Mouse (Mus musculus) MEL (cell line): ENCODE results near the gene Klhl36. TPM values are rescaled to one million over a fixed set of nuclear protein-coding genes. Genes with fewer than 3 reads are reported as not detected.

ENCODE experiments used
- DNase-seq: peaks from one replicate; pipeline ENCODE4 v3.0.0; 2011; ENCODE audit warnings: low read depth, low spot score
- H3K27ac ChIP-seq: 2 replicates; pipeline ENCODE4 v1.5.1; 2012; ENCODE audit warnings: low read depth, mild to moderate bottlenecking, control low read depth, low read length, moderate library complexity; ENCODE audit not compliant: control insufficient read depth
- H3K27me3 ChIP-seq, 2 experiments: fragments of 150-350 bp in 1 of 2; sonication (generic) in 1 of 2; 2 replicates each; pipeline ENCODE4 v1.6.1; 2012; ENCODE audit warnings: low read length in 2 of 2, mild to moderate bottlenecking in 2 of 2, improper control_type of control experiment in 1 of 2, moderate library complexity in 1 of 2; ENCODE audit not compliant: insufficient read depth in 2 of 2, control insufficient read depth in 1 of 2
- H3K36me3 ChIP-seq, 2 experiments: 2 replicates each; pipeline ENCODE4 v1.6.1; 2012 to 2014; ENCODE audit warnings: low read length in 2 of 2, improper control_type of control experiment in 1 of 2, inconsistent platforms in 1 of 2, mild to moderate bottlenecking in 1 of 2; ENCODE audit not compliant: insufficient read depth in 2 of 2, control insufficient read depth in 1 of 2
- H3K4me1 ChIP-seq, 2 experiments: fragments of 150-350 bp in 1 of 2; sonication (generic) in 1 of 2; 2 replicates each; pipeline ENCODE4 v1.6.1; 2012; ENCODE audit warnings: low read length in 2 of 2, improper control_type of control experiment in 1 of 2, mild to moderate bottlenecking in 1 of 2; ENCODE audit not compliant: insufficient read depth in 2 of 2, control insufficient read depth in 1 of 2
- H3K4me3 ChIP-seq, 2 experiments: fragments of 150-350 bp in 1 of 2; sonication (generic) in 1 of 2; 2 replicates each; pipeline ENCODE4 v1.5.1; 2012; ENCODE audit warnings: low read depth in 2 of 2, low read length in 2 of 2, mild to moderate bottlenecking in 2 of 2, moderate library complexity in 2 of 2, control low read depth in 1 of 2, improper control_type of control experiment in 1 of 2; ENCODE audit not compliant: control insufficient read depth in 1 of 2, insufficient read depth in 1 of 2
- H3K79me2 ChIP-seq: 2 replicates; pipeline ENCODE4 v1.6.1; 2012; ENCODE audit warnings: mild to moderate bottlenecking, low read length, moderate library complexity; ENCODE audit not compliant: control insufficient read depth, poor library complexity, insufficient read depth
- H3K9ac ChIP-seq: 2 replicates; pipeline ENCODE4 v1.6.1; 2012; ENCODE audit warnings: low read depth, mild to moderate bottlenecking, control low read depth, low read length, moderate library complexity; ENCODE audit not compliant: control insufficient read depth, poor library complexity, severe bottlenecking
- H3K9me3 ChIP-seq: fragments of 150-350 bp; sonication (generic); replicated peaks from 2 replicates; pipeline ENCODE4 v1.6.1; 2012; ENCODE audit warnings: mild to moderate bottlenecking, low read length, improper control_type of control experiment, moderate library complexity; ENCODE audit not compliant: insufficient read depth
- BHLHE40 ChIP-seq: IDR thresholded peaks from 2 replicates; pipeline ENCODE4 v1.6.1; 2012; ENCODE audit warnings: low read depth, mild to moderate bottlenecking, inconsistent platforms, low read length, improper control_type of control experiment, borderline replicate concordance
- CHD1 ChIP-seq: IDR thresholded peaks from 2 replicates; pipeline ENCODE4 v1.6.1; 2012; ENCODE audit warnings: low read depth, mild to moderate bottlenecking, inconsistent platforms, low read length, improper control_type of control experiment
- CHD2 ChIP-seq: IDR thresholded peaks from 2 replicates; pipeline ENCODE4 v1.6.1; 2011; ENCODE audit warnings: low read length, improper control_type of control experiment
- CTCF ChIP-seq, 3 experiments: IDR thresholded peaks in 2 of 3; conservative IDR thresholded peaks in 1 of 3; 2 replicates each; pipeline ENCODE4 v1.5.1; 2011 to 2012; ENCODE audit warnings: low read length in 3 of 3, low read depth in 2 of 3, mild to moderate bottlenecking in 2 of 3, improper control_type of control experiment in 1 of 3, inconsistent platforms in 1 of 3, mixed read lengths in 1 of 3, moderate library complexity in 1 of 3; ENCODE audit not compliant: control insufficient read depth in 1 of 3, insufficient read depth in 1 of 3, poor library complexity in 1 of 3, severe bottlenecking in 1 of 3
- ELF1 ChIP-seq: IDR thresholded peaks from 2 replicates; pipeline ENCODE4 v1.6.1; 2014; ENCODE audit warnings: low read depth, mild to moderate bottlenecking, inconsistent platforms, low read length, improper control_type of control experiment, moderate library complexity
- EP300 ChIP-seq, 2 experiments: IDR thresholded peaks; 2 replicates each; pipeline ENCODE4 v1.6.1; 2011; ENCODE audit warnings: improper control_type of control experiment in 2 of 2, low read length in 2 of 2, low read depth in 1 of 2, mild to moderate bottlenecking in 1 of 2
- GABPA ChIP-seq: IDR thresholded peaks from 2 replicates; pipeline ENCODE4 v1.6.1; 2012; ENCODE audit warnings: low read depth, mild to moderate bottlenecking, inconsistent platforms, low read length, improper control_type of control experiment, moderate library complexity
- HCFC1 ChIP-seq: IDR thresholded peaks from 2 replicates; pipeline ENCODE4 v1.6.1; 2012; ENCODE audit warnings: low read depth, mild to moderate bottlenecking, inconsistent platforms, low read length, improper control_type of control experiment, moderate library complexity
- MAFK ChIP-seq: IDR thresholded peaks from 2 replicates; pipeline ENCODE4 v1.6.1; 2011; ENCODE audit warnings: low read depth, mild to moderate bottlenecking, low read length, improper control_type of control experiment, borderline replicate concordance
- MAX ChIP-seq: IDR thresholded peaks from 2 replicates; pipeline ENCODE4 v1.6.1; 2011; ENCODE audit warnings: low read length, improper control_type of control experiment
- MEF2A ChIP-seq: IDR thresholded peaks from 2 replicates; pipeline ENCODE4 v1.6.1; 2014; ENCODE audit warnings: low read depth, mild to moderate bottlenecking, inconsistent platforms, low read length, improper control_type of control experiment; ENCODE audit not compliant: poor library complexity, insufficient replicate concordance, severe bottlenecking; ENCODE audit errors: extremely low read depth
- MYB ChIP-seq: IDR thresholded peaks from 2 replicates; pipeline ENCODE4 v1.6.1; 2011; ENCODE audit warnings: mild to moderate bottlenecking, low read depth, low read length, improper control_type of control experiment
- NELFE ChIP-seq: IDR thresholded peaks from 2 replicates; pipeline ENCODE4 v1.6.1; 2011; ENCODE audit warnings: low read depth, low read length, improper control_type of control experiment
- NRF1 ChIP-seq: IDR thresholded peaks from 2 replicates; pipeline ENCODE4 v1.6.1; 2014; ENCODE audit warnings: low read depth, mild to moderate bottlenecking, inconsistent platforms, low read length, improper control_type of control experiment, moderate library complexity; ENCODE audit not compliant: poor library complexity, insufficient read depth, severe bottlenecking
- POLR2AphosphoS5 ChIP-seq: IDR thresholded peaks from 2 replicates; pipeline ENCODE4 v1.6.1; 2012; ENCODE audit warnings: low read depth, borderline replicate concordance, mild to moderate bottlenecking, inconsistent platforms, low read length, moderate library complexity, mixed read lengths
- RAD21 ChIP-seq: IDR thresholded peaks from 2 replicates; pipeline ENCODE4 v1.6.1; 2011; ENCODE audit warnings: mild to moderate bottlenecking, low read depth, low read length, improper control_type of control experiment
- TAL1 ChIP-seq: IDR thresholded peaks from 2 replicates; pipeline ENCODE4 v1.6.1; 2012; ENCODE audit warnings: mild to moderate bottlenecking, inconsistent platforms, low read length, moderate library complexity, mixed read lengths
- TCF12 ChIP-seq: IDR thresholded peaks from 2 replicates; pipeline ENCODE4 v1.6.1; 2014; ENCODE audit warnings: low read depth, mild to moderate bottlenecking, inconsistent platforms, low read length, improper control_type of control experiment, moderate library complexity
- UBTF ChIP-seq: IDR thresholded peaks from 2 replicates; pipeline ENCODE4 v1.6.1; 2012; ENCODE audit warnings: low read depth, mild to moderate bottlenecking, inconsistent platforms, low read length, improper control_type of control experiment, moderate library complexity, borderline replicate concordance; ENCODE audit not compliant: insufficient read depth
- USF1 ChIP-seq: IDR thresholded peaks from 2 replicates; pipeline ENCODE4 v1.6.1; 2014; ENCODE audit warnings: low read depth, mild to moderate bottlenecking, inconsistent platforms, low read length, improper control_type of control experiment, moderate library complexity
- USF2 ChIP-seq, 2 experiments: IDR thresholded peaks; 2 replicates each; pipeline ENCODE4 v1.6.1; 2011 to 2012; ENCODE audit warnings: improper control_type of control experiment in 2 of 2, low read length in 2 of 2, borderline replicate concordance in 1 of 2, inconsistent platforms in 1 of 2, low read depth in 1 of 2, mild to moderate bottlenecking in 1 of 2; ENCODE audit not compliant: insufficient read depth in 1 of 2
- ZC3H11A ChIP-seq: IDR thresholded peaks from 2 replicates; pipeline ENCODE4 v1.6.1; 2012; ENCODE audit warnings: low read depth, mild to moderate bottlenecking, inconsistent platforms, low read length, improper control_type of control experiment
- polyA plus RNA-seq, 2 experiments: library from polyadenylated mRNA; stranded (reverse) in 1 of 2; unstranded in 1 of 2; fragments of >175 nt in 1 of 2; fragments of >200 nt in 1 of 2; gene quantifications; 2 replicates each; pipeline versions ENCODE4 v1.2.1 to v1.2.4; 2012; ENCODE audit warnings: low replicate concordance in 2 of 2, low read depth in 1 of 2; ENCODE audit not compliant: insufficient read length in 2 of 2, insufficient read depth in 1 of 2, missing spikeins in 1 of 2
- total RNA-seq: library from RNA; depleted of rRNA; stranded (reverse); fragments of 300-350 nt; gene quantifications from 2 replicates; pipeline ENCODE4 v1.2.3, GENCODE M21; 2012

Klhl36 gene
- total and polyA plus RNA-seq, 3 experiments, result 4.6 to 6.6 TPM; not detected in 1

- H3K79me2 ChIP-seq, result no peaks in the 10 kb centered on the region
- no peaks in the 10 kb centered on the region for H3K9me3 ChIP-seq
- no peak overlapping the region for H3K27ac ChIP-seq
- TF ChIP-seq RAD21, result no peak
- TF ChIP-seq GABPA, result no peak
- TF ChIP-seq CTCF (IDR thresholded peaks at IDR 0.05 in 2 of 3, conservative IDR thresholded peaks at IDR 0.05 in 1 of 3; ENCODE audit: control insufficient read depth in 1 of 3, insufficient read depth in 1 of 3, low read depth in 2 of 3, low read length in 3 of 3, poor library complexity in 1 of 3, severe bottlenecking in 1 of 3), result peak in 1 of 3 experiments; percentile 9; a peak in 1 of 6 replicates
- no peak for TF ChIP-seq CHD1
- no peak for TF ChIP-seq ZC3H11A
- no peaks in the 10 kb centered on the region for H3K27me3 ChIP-seq
- peaks cover 0 to 17% of the 10 kb centered on the region in 2 experiments; a peak in 2 of 4 replicates for H3K4me1 ChIP-seq
- H3K9ac ChIP-seq, result no peak overlapping the region
- H3K36me3 ChIP-seq, result peaks cover 0 to 4% of the 10 kb centered on the region in 2 experiments; a peak in 2 of 4 replicates
- DNase-seq, result no peak
- H3K4me3 ChIP-seq, result no peak overlapping the region
Observed at GRCm38 (mm10) chr8:119855656-119856055, 6.4 kb upstream of the Klhl36 start.

DNA sequence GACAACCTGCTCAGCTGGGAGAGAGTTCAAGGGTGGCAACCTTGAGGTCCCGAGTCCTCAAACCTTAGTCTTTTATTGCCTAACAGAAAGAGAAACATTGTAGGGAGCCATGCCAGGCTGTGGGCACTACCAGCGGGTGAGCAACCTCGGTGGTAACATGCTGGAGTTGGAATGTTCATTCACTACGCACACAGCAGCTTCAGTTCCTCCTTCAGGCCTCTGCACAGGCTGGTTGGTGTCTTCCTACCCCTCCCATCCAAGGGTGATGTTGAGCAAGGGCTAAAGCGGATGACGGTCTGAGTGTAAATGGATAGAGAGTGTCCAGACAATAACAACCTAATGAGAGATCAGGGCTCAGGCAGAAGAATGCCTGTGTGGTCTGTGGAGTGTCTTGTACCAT is 4.3 kb upstream of the Klhl36 start:
- H3K27me3 ChIP-seq, result no peaks in the 10 kb centered on the region
- H3K4me1 ChIP-seq, result peaks cover 2 to 19% of the 10 kb centered on the region in 2 experiments
- peaks cover 0 to 4% of the 10 kb centered on the region in 2 experiments; a peak in 2 of 4 replicates for H3K36me3 ChIP-seq
- no peak for DNase-seq
- H3K27ac ChIP-seq, result no peak overlapping the region
- no peak overlapping the region for H3K9ac ChIP-seq
- H3K4me3 ChIP-seq, result no peak overlapping the region
- no peaks in the 10 kb centered on the region; the same call in 1 of the 2 replicates for H3K79me2 ChIP-seq
- no peaks in the 10 kb centered on the region for H3K9me3 ChIP-seq
- no peak for TF ChIP-seq USF2 (IDR thresholded peaks at IDR 0.05; ENCODE audit: borderline replicate concordance in 1 of 2, insufficient read depth in 1 of 2, low read depth in 1 of 2, low read length in 2 of 2)
- no peak for TF ChIP-seq MEF2A
- TF ChIP-seq USF1, result no peak
- no peak for TF ChIP-seq MYB
- no peak for TF ChIP-seq CHD2
- no peak for TF ChIP-seq TCF12
- no peak for TF ChIP-seq BHLHE40
- TF ChIP-seq GABPA, result no peak
- no peak for TF ChIP-seq UBTF
- TF ChIP-seq ELF1, result no peak
- TF ChIP-seq, all 39 proteins: peak for 0

GRCm38 (mm10) chr8:119862390-119862734 is 296 bp downstream of the Klhl36 start:
- Histone ChIP-seq H3K4me3 (peak overlapping the region; percentile 67 to 94), H3K79me2 (no peaks in the 10 kb centered on the region; the same call in 1 of the 2 replicates)
- no peak for TF ChIP-seq POLR2AphosphoS5
- no peak for TF ChIP-seq NRF1
- TF ChIP-seq HCFC1, result no peak
- no peak for TF ChIP-seq NELFE
- no peak for TF ChIP-seq TAL1
- TF ChIP-seq MAFK, result no peak
- no peak for TF ChIP-seq EP300 (IDR thresholded peaks at IDR 0.05; ENCODE audit: low read depth in 1 of 2, low read length in 2 of 2)
- TF ChIP-seq MEF2A, result no peak
- TF ChIP-seq MAX, result no peak
- TF ChIP-seq ELF1, result no peak
- TF ChIP-seq, all 39 proteins: peak for 0
- peak overlapping the region; percentile 72 for H3K9ac ChIP-seq
- H3K27me3 ChIP-seq, result no peaks in the 10 kb centered on the region
- DNase-seq, result no peak
- no peaks in the 10 kb centered on the region for H3K9me3 ChIP-seq
- H3K4me1 ChIP-seq, result peaks cover 2 to 16% of the 10 kb centered on the region in 2 experiments
- H3K27ac ChIP-seq, result no peak overlapping the region
- peaks cover 0 to 2% of the 10 kb centered on the region in 2 experiments; a peak in 1 of 4 replicates for H3K36me3 ChIP-seq
